Mouse (Mus musculus) G1E (cell line): ENCODE data around the gene Magi2. TPM values are rescaled to one million over a fixed set of nuclear protein-coding genes. Genes with fewer than 3 reads are reported as not detected.
"Not testable (repeated sequence)": the region's sequence is repeated elsewhere in the genome, so short reads cannot be mapped to it uniquely, and the experiment has no call there.

Source experiments
- ATAC-seq: 2 replicates; pipeline ENCODE4 v1.8.0; 2016; ENCODE audit warnings: mild to moderate bottlenecking; ENCODE audit not compliant: insufficient number of reproducible peaks, poor library complexity, low FRiP score, severe bottlenecking; ENCODE audit errors: extremely low read depth
- DNase-seq: peaks from one replicate; pipeline ENCODE4 v3.0.0; 2012; ENCODE audit warnings: low spot score
- H3K27me3 ChIP-seq: 2 replicates; pipeline ENCODE4 v1.6.1; 2012; ENCODE audit warnings: mild to moderate bottlenecking, low read length, inconsistent platforms; ENCODE audit not compliant: insufficient read depth
- H3K36me3 ChIP-seq: replicated peaks from 2 replicates; pipeline ENCODE3; 2012; ENCODE audit warnings: mild to moderate bottlenecking, inconsistent platforms
- H3K4me1 ChIP-seq: 2 replicates; pipeline ENCODE4 v1.6.1; 2012; ENCODE audit warnings: low read depth, low read length, inconsistent platforms, mixed read lengths; ENCODE audit not compliant: insufficient read depth
- H3K4me3 ChIP-seq: 2 replicates; pipeline ENCODE4 v1.5.1; 2012; ENCODE audit warnings: low read depth, mild to moderate bottlenecking, inconsistent platforms, low read length, moderate library complexity, mixed read lengths
- H3K9me3 ChIP-seq: replicated peaks from 2 replicates; pipeline ENCODE4 v1.6.1; 2012; ENCODE audit warnings: inconsistent platforms
- CTCF ChIP-seq: IDR thresholded peaks from 2 replicates; pipeline ENCODE4 v1.5.1; 2012; ENCODE audit warnings: low read depth, low read length, inconsistent platforms, mixed read lengths
- GATA1 ChIP-seq: IDR thresholded peaks from 2 replicates; pipeline ENCODE4 v1.6.1; 2012; ENCODE audit warnings: borderline replicate concordance, low read length, inconsistent platforms, mixed read lengths
- GATA2 ChIP-seq: IDR thresholded peaks from 2 replicates; pipeline ENCODE4 v1.6.1; 2012; ENCODE audit warnings: low read depth, low read length, inconsistent platforms, borderline replicate concordance
- POLR2AphosphoS5 ChIP-seq: IDR thresholded peaks from 2 replicates; pipeline ENCODE4 v1.6.1; 2012; ENCODE audit warnings: low read depth, low read length, inconsistent platforms; ENCODE audit not compliant: insufficient replicate concordance
- TAL1 ChIP-seq: conservative IDR thresholded peaks from 2 replicates; pipeline ENCODE4 v1.6.1; 2012; ENCODE audit warnings: low read depth, low read length, inconsistent platforms, mixed read lengths
- polyA plus RNA-seq: library from polyadenylated mRNA; stranded (reverse); fragments of >175 nt; gene quantifications from 2 replicates; pipeline ENCODE4 v1.2.3, GENCODE M21; 2012
- total RNA-seq, 2 experiments: library from RNA; stranded (forward) in 1 of 2; stranded (reverse) in 1 of 2; fragments of 200-1000 nt in 1 of 2; fragments of >200 nt in 1 of 2; fragmentation: Nextera tagmentation in 1 of 2; gene quantifications; 2 replicates each; pipeline ENCODE4 v1.2.3; 2014 to 2017

Gene Magi2
- total and polyA plus RNA-seq, 3 experiments: 0.69 to 1.3 (median 1.1) TPM

GRCm38 (mm10) chr5:20242496-20242895, 1015.7 kb downstream of the Magi2 start:
- H3K36me3 ChIP-seq: no peaks in the 10 kb centered on the region
- no peak for TF ChIP-seq TAL1
- DNase-seq (no peak), ATAC-seq (no peak)
- H3K4me1 ChIP-seq: no peaks in the 10 kb centered on the region
- no peak overlapping the region for H3K4me3 ChIP-seq
- H3K9me3 ChIP-seq: no peaks in the 10 kb centered on the region
- no peaks in the 10 kb centered on the region for H3K27me3 ChIP-seq

GRCm38 (mm10) chr5:20249382-20249781, 1022.5 kb downstream of the Magi2 start:
- Histone ChIP-seq H3K27me3 (no peaks in the 10 kb centered on the region), H3K4me3 (no peak overlapping the region), H3K9me3 (no peaks in the 10 kb centered on the region), H3K36me3 (no peaks in the 10 kb centered on the region), H3K4me1 (no peaks in the 10 kb centered on the region)
- TF ChIP-seq CTCF (no peak), GATA1 (no peak), TAL1 (no peak), POLR2AphosphoS5 (no peak), GATA2 (no peak)
- ATAC-seq (no peak), DNase-seq (no peak)

- ATAC-seq (no peak), DNase-seq (no peak)
- Histone ChIP-seq H3K27me3 (no peaks in the 10 kb centered on the region), H3K9me3 (no peaks in the 10 kb centered on the region), H3K4me1 (no peaks in the 10 kb centered on the region), H3K4me3 (no peak overlapping the region), H3K36me3 (no peaks in the 10 kb centered on the region)
- TF ChIP-seq TAL1 (no peak), GATA1 (no peak), GATA2 (no peak), POLR2AphosphoS5 (no peak), CTCF (no peak)
These were observed 1024.7 kb downstream of the Magi2 start for GRCm38 (mm10) chr5:20251541-20251940.

GRCm38 (mm10) chr5:20256150-20256868, 1029.5 kb downstream of the Magi2 start:
- Histone ChIP-seq H3K27me3 (no peaks in the 10 kb centered on the region), H3K4me1 (no peaks in the 10 kb centered on the region), H3K4me3 (no peak overlapping the region), H3K9me3 (no peaks in the 10 kb centered on the region), H3K36me3 (no peaks in the 10 kb centered on the region)
- no peak for DNase-seq
- no peak for TF ChIP-seq POLR2AphosphoS5
- TF ChIP-seq GATA1: no peak
- no peak for TF ChIP-seq GATA2
- TF ChIP-seq TAL1: no peak
- TF ChIP-seq CTCF: no peak
- no peak for ATAC-seq

GRCm38 (mm10) chr5:20256933-20257332, 1030.1 kb downstream of the Magi2 start:
- no peaks in the 10 kb centered on the region for H3K4me1 ChIP-seq
- no peaks in the 10 kb centered on the region for H3K27me3 ChIP-seq
- H3K9me3 ChIP-seq: no peaks in the 10 kb centered on the region
- H3K36me3 ChIP-seq: no peaks in the 10 kb centered on the region
- DNase-seq (no peak), ATAC-seq (no peak)
- no peak for TF ChIP-seq POLR2AphosphoS5
- TF ChIP-seq CTCF: no peak
- no peak for TF ChIP-seq GATA2
- no peak for TF ChIP-seq TAL1
- TF ChIP-seq GATA1: no peak
- H3K4me3 ChIP-seq: no peak overlapping the region

GRCm38 (mm10) chr5:20257419-20257818, 1030.6 kb downstream of the Magi2 start:
- Histone ChIP-seq H3K4me1 (no peaks in the 10 kb centered on the region), H3K4me3 (no peak overlapping the region), H3K9me3 (no peaks in the 10 kb centered on the region), H3K36me3 (no peaks in the 10 kb centered on the region), H3K27me3 (no peaks in the 10 kb centered on the region)
- no peak for DNase-seq
- TF ChIP-seq POLR2AphosphoS5: no peak
- no peak for TF ChIP-seq GATA2
- TF ChIP-seq GATA1: no peak
- no peak for ATAC-seq

GRCm38 (mm10) chr5:20259719-20260118, 1032.9 kb downstream of the Magi2 start:
- TF ChIP-seq POLR2AphosphoS5 (no peak), TAL1 (no peak), GATA1 (no peak), GATA2 (no peak)
- Histone ChIP-seq H3K36me3 (no peaks in the 10 kb centered on the region), H3K9me3 (no peaks in the 10 kb centered on the region), H3K4me3 (no peak overlapping the region), H3K27me3 (no peaks in the 10 kb centered on the region), H3K4me1 (no peaks in the 10 kb centered on the region)
- ATAC-seq (no peak), DNase-seq (no peak)

- not testable (repeated sequence) for H3K4me1 ChIP-seq, H3K9me3 ChIP-seq, ATAC-seq, H3K4me3 ChIP-seq, DNase-seq, H3K36me3 ChIP-seq, H3K27me3 ChIP-seq
These were observed 1045.8 kb downstream of the Magi2 start for GRCm38 (mm10) chr5:20272680-20273079.
